Mouse (Mus musculus) stomach, embryonic 15.5 days (tissue): ENCODE data around the gene Pex11a. TPM values are rescaled to one million over a fixed set of nuclear protein-coding genes. Genes with fewer than 3 reads are reported as not detected.
"Not testable (repeated sequence)": the region's sequence is repeated elsewhere in the genome, so short reads cannot be mapped to it uniquely, and the experiment has no call there.

Experiments
- ATAC-seq: fragments of 200-750 bp; cut with Nextera tagmentation; 2 replicates; pipeline ENCODE4 v1.8.0; 2017; ENCODE audit warnings: low read depth, moderate number of reproducible peaks, moderate TSS enrichment; ENCODE audit not compliant: insufficient read depth, low FRiP score
- H3K27ac ChIP-seq: fragments of 300-500 bp; sonication (generic); 2 replicates; pipeline ENCODE4 v1.5.1; 2015; ENCODE audit warnings: mild to moderate bottlenecking, inconsistent platforms
- H3K27me3 ChIP-seq: fragments of 300-500 bp; sonication (generic); replicated peaks from 2 replicates; pipeline ENCODE4 v1.6.1; 2015; ENCODE audit warnings: inconsistent platforms
- H3K36me3 ChIP-seq: fragments of 300-500 bp; sonication (generic); 2 replicates; pipeline ENCODE4 v1.6.1; 2015; ENCODE audit warnings: inconsistent platforms
- H3K4me1 ChIP-seq: fragments of 300-500 bp; sonication (generic); 2 replicates; pipeline ENCODE4 v1.6.1; 2015; ENCODE audit warnings: inconsistent platforms
- H3K4me2 ChIP-seq: fragments of 300-500 bp; sonication (generic); 2 replicates; pipeline ENCODE4 v1.6.1; 2015; ENCODE audit warnings: mild to moderate bottlenecking, inconsistent platforms
- H3K4me3 ChIP-seq: fragments of 300-500 bp; sonication (generic); replicated peaks from 2 replicates; pipeline ENCODE4 v1.5.1; 2015; ENCODE audit warnings: inconsistent platforms
- H3K9ac ChIP-seq: fragments of 300-500 bp; sonication (generic); 2 replicates; pipeline ENCODE4 v1.6.1; 2015; ENCODE audit warnings: inconsistent platforms
- H3K9me3 ChIP-seq: fragments of 300-500 bp; sonication (generic); 2 replicates; pipeline ENCODE4 v1.6.1; 2016; ENCODE audit warnings: inconsistent platforms
- WGBS: fragments of 180-500 bp; shearing (Covaris S2); methylation state at CpG from one replicate; pipeline ENCODE4 v1.1.7; 2015; 5-methylcytosine and 5-hydroxymethylcytosine counted together
- polyA plus RNA-seq: library from polyadenylated mRNA; unstranded; fragments of >200 nt; fragmentation: Nextera tagmentation; extraction: Ambion mirVana; gene quantifications from 2 replicates; pipeline ENCODE4 v1.2.1, GENCODE M21; 2015

Gene Pex11a
- polyA plus RNA-seq = 9.3 and 11.8 TPM in 2 replicates

DNA sequence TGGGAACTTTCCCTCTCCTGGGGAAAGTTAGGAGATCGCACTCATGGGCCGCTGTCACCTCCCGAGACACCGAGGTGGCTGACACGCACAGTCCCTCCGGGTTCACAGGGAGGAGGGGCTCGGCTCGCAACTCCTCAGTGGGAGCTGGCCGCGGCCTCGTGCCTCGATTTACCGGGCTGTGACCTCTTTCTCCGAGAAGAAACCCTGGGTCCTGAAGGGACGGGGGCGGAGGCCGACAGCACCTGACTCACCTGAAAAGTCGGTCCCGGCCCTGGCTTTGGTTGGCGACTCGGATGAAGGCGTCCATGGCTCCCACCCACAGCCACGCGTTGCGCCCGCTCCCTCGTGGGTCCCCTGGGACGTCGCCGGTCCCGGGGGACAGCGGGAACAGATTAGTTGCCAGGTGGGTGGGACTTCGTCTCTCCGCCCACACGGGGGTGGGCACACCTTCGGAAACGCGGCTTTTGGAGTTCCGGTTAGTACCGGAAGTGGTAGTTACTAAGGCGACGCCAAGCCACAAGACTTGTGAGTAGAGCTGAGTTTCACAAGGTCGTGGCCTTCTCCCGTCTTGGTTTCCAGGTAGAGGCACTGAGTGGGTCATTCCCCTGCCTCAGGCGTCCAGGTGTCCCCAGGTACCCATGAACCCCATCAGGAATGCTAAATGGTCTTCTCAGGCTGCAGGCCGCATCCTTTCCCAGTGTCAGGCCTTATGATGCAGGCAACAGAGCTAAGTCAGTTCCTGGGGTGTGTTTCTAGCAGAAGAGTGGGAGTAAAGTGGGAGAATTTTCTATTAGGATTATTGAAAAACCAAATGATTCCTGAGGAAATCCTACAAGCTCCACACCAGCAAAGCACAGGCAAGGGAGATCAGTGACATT lies at the start of gene Pex11a, which contains the start of gene Wdr93:
Pex11a (minus strand) TSS at position 473 of the 878 bp plus-strand sequence.
Wdr93 (plus strand) TSS at position 505 of the 878 bp plus-strand sequence.
- Histone ChIP-seq H3K9me3 (no peaks in the 10 kb centered on the region), H3K27me3 (no peaks in the 10 kb centered on the region), H3K36me3 (no peaks in the 10 kb centered on the region), H3K27ac (no peak within 1 kb of the TSS), H3K9ac (peak within 1 kb of the TSS; percentile 58), H3K4me3 (peak within 1 kb of the TSS; percentile 83), H3K4me2 (peak within 1 kb of the TSS; percentile 95), H3K4me1 (peaks cover 4% of the 10 kb centered on the region; the same call in 1 of the 2 replicates)
- peak; percentile 82; the same call in 1 of the 2 replicates for ATAC-seq
- 3% methylated on average over 46 of the region's 46 CpGs for WGBS

DNA sequence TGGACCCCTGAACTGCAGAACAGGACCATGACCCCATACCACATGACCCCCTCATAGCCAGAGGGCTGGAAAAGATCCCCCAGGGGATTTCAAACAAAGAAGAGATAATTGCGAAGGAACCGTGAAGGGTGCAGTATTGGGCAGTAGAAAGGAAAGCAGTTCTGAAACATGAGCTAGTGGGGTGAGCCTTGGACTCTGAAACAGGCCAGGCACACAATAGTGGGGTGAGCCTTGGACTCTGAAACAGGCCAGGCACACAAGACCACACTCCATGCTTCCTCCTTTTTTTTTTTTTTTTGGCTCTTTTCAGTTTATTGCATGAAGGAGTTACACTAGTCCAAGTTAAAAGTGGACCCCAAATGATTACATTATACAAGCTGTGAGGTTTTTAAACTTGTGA lies 46.9 kb upstream of the Pex11a start:
- not testable (repeated sequence) for H3K27ac ChIP-seq, ATAC-seq, H3K9me3 ChIP-seq, H3K4me3 ChIP-seq, H3K9ac ChIP-seq, H3K4me2 ChIP-seq, H3K36me3 ChIP-seq
- WGBS = 49% methylated on average over 2 of the region's 2 CpGs
- H3K4me1 ChIP-seq = peaks cover 13% of the 10 kb centered on the region
- peaks cover 48% of the 10 kb centered on the region for H3K27me3 ChIP-seq

DNA sequence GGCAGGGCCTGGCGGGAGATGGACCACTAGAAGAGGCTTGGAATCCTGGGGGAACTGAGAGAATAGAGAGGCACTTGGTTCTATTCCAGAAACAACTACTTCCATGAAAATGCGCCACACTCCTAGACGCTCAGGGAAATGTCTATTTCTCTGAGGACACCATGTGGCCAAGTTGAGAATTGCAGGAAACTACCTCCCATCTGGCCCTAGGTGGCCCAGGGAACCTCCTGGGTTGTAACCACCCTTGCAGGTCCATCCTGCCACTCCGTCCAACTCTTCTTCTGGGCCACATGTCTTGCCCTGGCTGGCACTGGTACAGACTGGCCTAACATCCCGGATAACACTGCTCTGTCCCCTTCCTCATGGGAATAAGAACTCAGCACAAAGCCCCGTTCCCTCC lies 43.4 kb upstream of the Pex11a start:
- Histone ChIP-seq H3K27me3 (peaks cover 14% of the 10 kb centered on the region), H3K4me1 (no peaks in the 10 kb centered on the region), H3K36me3 (no peaks in the 10 kb centered on the region), H3K4me3 (no peak overlapping the region), H3K9me3 (no peaks in the 10 kb centered on the region), H3K27ac (no peak overlapping the region), H3K9ac (no peak overlapping the region), H3K4me2 (no peak overlapping the region)
- ATAC-seq = 0 out of 2 replicates have a peak, but pooled peaks have one; percentile 20
- 19% methylated on average over 6 of the region's 6 CpGs for WGBS

DNA sequence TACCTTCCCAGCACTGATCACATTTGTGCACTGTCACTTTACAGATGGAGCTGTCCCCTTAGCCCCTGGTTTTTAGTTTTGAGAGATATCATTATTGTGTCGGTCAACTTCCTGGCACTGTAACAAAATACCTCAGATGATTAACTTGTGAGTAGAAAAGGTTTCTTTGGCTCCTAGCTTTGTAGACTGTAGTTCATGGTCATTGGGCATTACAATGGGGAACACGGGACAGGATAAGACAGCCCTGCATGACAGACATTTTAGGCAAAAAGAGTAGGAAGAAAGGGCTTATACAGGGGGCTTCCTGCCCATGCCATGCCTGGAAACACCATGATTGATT lies 39.6 kb upstream of the Pex11a start:
- Histone ChIP-seq H3K9me3 (no peaks in the 10 kb centered on the region), H3K4me2 (no peak overlapping the region), H3K36me3 (no peaks in the 10 kb centered on the region), H3K27me3 (0 out of 2 replicates have a peak, but pooled peaks cover 2% of the 10 kb centered on the region), H3K27ac (no peak overlapping the region), H3K9ac (no peak overlapping the region), H3K4me3 (no peak overlapping the region), H3K4me1 (peaks cover 5% of the 10 kb centered on the region; the same call in 1 of the 2 replicates)
- WGBS = 78% methylated on average over 2 of the region's 2 CpGs
- no peak for ATAC-seq

DNA sequence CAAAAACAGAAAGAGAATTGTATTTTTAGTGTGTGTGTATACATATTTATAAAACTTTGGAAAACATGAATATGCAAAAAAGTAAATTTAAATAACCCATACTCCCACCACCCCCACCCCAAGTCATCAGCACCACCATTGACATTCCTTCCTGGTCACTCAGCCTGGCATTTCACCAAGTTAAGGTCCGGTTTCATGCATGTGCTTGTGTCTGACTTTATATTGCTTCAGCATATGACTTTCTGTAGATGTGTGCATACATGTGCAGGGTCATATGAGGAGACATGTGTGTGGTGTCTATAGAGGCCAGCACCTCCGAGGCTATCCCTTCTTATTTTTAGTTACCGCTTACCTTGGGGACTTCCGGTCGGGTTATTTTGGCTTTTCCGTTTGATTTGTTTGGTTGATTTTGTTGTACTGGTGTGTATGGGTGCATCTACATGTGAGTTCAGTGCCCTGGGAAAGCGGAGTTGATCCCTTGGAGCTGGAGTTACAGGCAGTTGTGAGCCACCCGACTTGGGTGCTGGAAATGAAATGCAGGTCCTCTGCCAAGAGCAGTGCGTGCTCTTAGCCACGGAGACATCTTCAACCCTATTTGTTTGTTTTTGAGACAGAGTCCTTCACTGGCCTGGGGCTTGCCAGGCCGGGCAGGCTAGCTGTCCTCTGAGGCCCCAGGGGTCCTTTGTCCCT lies 39.0 kb upstream of the Pex11a start:
- Histone ChIP-seq H3K4me3 (no peak overlapping the region), H3K4me2 (no peak overlapping the region), H3K27ac (no peak overlapping the region), H3K36me3 (no peaks in the 10 kb centered on the region), H3K27me3 (no peaks in the 10 kb centered on the region), H3K9me3 (no peaks in the 10 kb centered on the region), H3K4me1 (peaks cover 5% of the 10 kb centered on the region; the same call in 1 of the 2 replicates), H3K9ac (no peak overlapping the region)
- WGBS = 72% methylated on average over 11 of the region's 11 CpGs
- ATAC-seq = no peak

DNA sequence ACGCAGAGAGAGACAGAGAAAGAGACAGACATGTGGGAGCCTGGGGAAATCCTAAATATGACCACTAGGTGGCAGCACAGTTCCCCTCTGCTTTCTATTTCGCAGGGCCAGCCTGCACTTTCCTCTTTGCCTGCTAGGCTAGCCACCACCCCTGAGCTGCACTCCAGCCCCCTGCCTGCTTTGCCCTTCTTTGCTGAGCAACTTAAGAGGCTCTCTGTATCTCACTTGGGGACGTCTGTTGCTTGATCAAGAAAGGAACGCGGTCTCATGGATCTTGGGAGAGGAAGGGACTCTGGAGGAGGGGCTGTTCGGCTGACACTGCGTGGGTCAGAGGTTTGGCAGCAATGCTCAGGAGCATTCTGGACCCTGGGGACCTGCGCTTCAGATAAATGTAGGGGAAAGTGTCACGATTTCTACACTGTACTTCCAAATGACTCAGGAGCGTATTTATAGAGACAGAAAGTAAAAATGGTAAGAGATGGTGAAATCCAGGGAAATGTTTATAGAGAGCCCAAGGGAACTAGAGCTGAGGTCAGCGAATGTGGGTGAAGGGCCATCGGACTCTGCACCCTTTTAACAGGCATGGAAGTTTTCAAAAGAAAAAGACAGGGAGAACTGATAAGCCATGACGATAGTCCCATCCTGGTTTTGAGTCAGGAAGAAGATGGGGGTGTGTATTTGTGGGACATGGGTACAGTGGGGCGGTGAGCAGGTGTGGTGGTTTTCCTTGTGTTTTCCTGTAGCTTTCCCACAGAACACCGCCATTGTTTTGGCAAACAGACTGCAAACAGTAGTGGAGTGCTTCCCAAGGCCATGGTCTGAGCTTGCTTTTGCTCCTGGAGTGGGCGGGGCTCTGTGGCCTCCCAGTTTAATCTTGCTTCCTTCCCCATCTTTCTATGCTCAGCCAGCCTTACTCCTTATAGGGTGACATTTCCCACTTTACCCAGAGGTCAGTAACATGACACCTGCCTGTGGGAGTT lies 38.0 kb upstream of the Pex11a start:
- 25% methylated on average over 16 of the region's 16 CpGs for WGBS
- Histone ChIP-seq H3K27ac (no peak overlapping the region), H3K9ac (no peak overlapping the region), H3K27me3 (no peaks in the 10 kb centered on the region), H3K36me3 (no peaks in the 10 kb centered on the region), H3K9me3 (no peaks in the 10 kb centered on the region), H3K4me1 (peaks cover 5% of the 10 kb centered on the region; the same call in 1 of the 2 replicates), H3K4me3 (peak overlapping the region; percentile 28), H3K4me2 (peak overlapping the region; percentile 58)
- ATAC-seq = peak; percentile 74

DNA sequence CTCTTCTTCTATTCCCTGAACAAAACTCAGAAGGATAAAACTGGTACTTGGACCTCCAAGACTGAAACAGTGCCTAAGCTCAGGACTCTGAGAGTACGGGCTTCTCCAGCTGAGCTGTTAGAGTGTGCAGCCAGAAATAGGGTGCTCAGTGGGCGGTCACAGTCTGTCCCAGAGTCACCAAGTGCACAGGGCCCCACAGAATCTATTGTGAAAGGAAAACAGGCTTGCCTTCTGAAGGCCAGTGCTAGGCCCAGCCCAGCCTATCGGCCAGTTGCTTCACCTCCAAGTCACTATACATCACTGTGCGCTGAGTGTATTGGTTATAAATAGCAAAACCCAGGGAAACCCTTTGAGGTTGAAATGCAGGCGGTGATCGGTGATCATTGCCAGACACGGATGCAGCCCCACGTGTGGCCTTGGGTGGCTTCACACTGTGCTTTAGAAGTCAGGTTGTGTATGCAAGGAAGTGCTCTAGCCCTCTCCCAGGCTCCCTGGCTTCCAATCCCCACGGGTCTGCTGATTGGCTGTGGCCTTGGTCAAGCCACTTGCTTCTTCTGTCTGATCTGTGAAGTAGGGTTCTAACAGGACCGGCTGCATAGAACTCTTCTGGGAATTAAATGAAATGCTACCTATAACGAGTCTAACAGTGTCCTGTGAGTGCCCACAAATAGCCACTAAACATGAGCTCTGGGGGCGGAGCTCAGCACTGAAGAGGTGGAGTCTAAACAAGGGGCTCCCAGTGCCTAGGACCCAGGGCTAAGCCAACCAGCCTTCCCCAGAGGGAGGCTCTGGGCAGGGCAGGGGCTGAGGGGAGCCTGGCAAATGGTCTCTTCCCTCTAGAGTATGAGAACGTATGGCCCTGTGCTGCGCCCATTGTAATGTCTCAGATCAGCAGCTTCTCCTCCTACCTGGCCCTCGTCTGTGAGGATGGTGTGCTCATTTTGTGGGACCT lies 28.9 kb upstream of the Pex11a start:
- H3K4me3 ChIP-seq = no peak overlapping the region
- no peaks in the 10 kb centered on the region for H3K36me3 ChIP-seq
- H3K9ac ChIP-seq = no peak overlapping the region
- no peaks in the 10 kb centered on the region for H3K9me3 ChIP-seq
- 46% methylated on average over 15 of the region's 15 CpGs for WGBS
- no peak overlapping the region for H3K27ac ChIP-seq
- H3K27me3 ChIP-seq = no peaks in the 10 kb centered on the region
- no peaks in the 10 kb centered on the region for H3K4me1 ChIP-seq
- H3K4me2 ChIP-seq = no peak overlapping the region
- no peak for ATAC-seq

DNA sequence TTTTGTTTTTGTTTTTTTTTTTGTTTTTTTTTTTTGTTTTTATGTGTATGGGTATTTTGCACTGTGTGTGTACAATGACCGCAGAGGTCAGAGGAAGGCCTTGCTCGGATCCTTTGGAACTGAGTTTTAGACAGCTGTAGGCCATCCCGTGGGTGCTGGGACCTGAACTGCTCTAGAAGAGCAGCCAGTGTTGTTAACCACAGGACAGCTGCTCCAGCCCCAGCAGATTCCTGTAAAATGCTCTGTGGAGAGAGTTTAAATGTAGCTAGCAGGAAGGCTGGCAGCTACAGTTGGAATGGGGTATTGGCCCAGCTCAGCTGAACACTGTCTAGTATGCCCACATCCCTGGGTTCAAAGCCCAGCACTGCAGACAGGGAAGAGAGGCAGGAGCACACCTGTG lies 26.7 kb upstream of the Pex11a start:
- no peak overlapping the region for H3K4me3 ChIP-seq
- H3K9me3 ChIP-seq = no peaks in the 10 kb centered on the region
- WGBS = 78% methylated on average over 3 of the region's 3 CpGs
- no peak overlapping the region for H3K4me2 ChIP-seq
- H3K4me1 ChIP-seq = no peaks in the 10 kb centered on the region
- no peaks in the 10 kb centered on the region for H3K36me3 ChIP-seq
- H3K27ac ChIP-seq = no peak overlapping the region
- no peak for ATAC-seq
- no peak overlapping the region for H3K9ac ChIP-seq
- H3K27me3 ChIP-seq = no peaks in the 10 kb centered on the region

DNA sequence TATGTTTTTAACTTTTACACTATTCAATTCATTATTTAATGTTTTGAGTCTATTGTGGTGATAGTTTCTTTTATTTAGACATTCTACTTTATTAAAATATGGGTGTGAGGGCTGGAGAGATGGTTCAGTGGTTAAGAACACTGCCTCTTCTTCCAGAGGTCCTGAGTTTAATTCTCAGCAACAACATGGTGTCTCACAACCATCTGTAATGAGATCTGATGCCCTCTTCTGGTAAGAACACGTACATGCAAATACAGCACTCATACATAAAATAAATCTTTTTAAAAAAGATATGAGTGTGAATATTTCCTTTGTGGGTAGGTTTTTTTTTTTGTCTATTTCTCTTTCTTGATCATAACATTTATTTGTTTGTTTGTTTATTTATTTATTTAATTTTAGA lies 23.1 kb upstream of the Pex11a start:
- WGBS = 42% methylated on average over 1 of the region's 1 CpGs
- H3K9ac ChIP-seq = no peak overlapping the region
- ATAC-seq = no peak
- H3K9me3 ChIP-seq = no peaks in the 10 kb centered on the region
- H3K4me3 ChIP-seq = no peak overlapping the region
- no peak overlapping the region for H3K27ac ChIP-seq
- no peaks in the 10 kb centered on the region for H3K36me3 ChIP-seq
- H3K4me2 ChIP-seq = no peak overlapping the region
- H3K27me3 ChIP-seq = no peaks in the 10 kb centered on the region
- H3K4me1 ChIP-seq = no peaks in the 10 kb centered on the region

DNA sequence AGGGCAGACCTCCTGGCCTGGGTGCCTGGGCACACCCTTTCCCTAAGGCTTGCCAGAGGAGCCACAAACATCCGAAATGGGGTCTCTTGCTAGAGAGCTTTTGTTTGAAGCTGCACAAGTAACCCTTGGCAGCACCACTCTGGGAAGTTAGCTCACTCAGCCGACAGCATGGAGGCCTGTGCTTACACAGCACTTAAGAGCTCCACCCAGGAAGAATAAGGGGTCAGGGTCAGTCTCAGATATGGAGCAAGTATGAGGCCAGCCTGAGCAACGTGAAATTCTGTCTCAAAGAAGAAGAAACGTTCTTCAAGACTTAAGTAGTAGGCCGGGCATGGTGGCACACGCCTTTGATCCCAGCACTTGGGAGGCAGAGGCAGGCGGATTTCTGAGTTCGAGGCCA lies 19.2 kb upstream of the Pex11a start:
- no peak overlapping the region for H3K27ac ChIP-seq

More for the DNA sequence above, 19.2 kb upstream of the Pex11a start:
- Histone ChIP-seq H3K36me3 (no peaks in the 10 kb centered on the region), H3K4me2 (no peak overlapping the region), H3K4me1 (no peaks in the 10 kb centered on the region), H3K9ac (no peak overlapping the region), H3K4me3 (no peak overlapping the region), H3K27me3 (no peaks in the 10 kb centered on the region), H3K9me3 (no peaks in the 10 kb centered on the region)
- whole genome bisulfite sequencing = 65% methylated on average over 8 of the region's 8 CpGs
- ATAC-seq = no peak
